Mouse (Mus musculus) testis, postnatal 10 days (tissue): ENCODE data around the gene Ibtk.

Source experiments
- DNase-seq: peaks from one replicate; pipeline ENCODE4 v3.0.0; 2021; ENCODE audit warnings: low spot score

Gene Ibtk

GRCm38 (mm10) chr9:85701981-85702380 is 47.2 kb downstream of the Ibtk start:
- no peak for DNase-seq

DNA sequence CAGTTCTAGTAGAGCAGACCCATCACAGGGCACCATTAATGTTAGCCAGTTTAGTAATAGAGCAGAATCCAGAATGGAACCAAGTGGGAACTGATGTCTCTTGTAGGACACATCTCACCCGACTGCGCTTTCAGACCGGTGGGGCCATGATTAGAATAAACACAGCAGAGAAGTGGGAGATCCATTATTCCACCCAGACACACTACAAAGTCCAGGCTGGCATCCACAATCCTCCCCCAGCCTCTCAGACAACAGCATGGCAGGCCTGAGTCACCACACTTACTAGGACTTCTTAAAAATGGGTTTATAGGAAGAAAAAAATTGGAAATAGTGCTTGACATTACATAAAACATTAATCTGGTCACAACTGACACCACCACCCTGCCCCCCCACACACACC is 53.5 kb downstream of the Ibtk start:
- DNase-seq = no peak

- DNase-seq = no peak
Observed at GRCm38 (mm10) chr9:85693231-85694116, 55.7 kb downstream of the Ibtk start.

DNA sequence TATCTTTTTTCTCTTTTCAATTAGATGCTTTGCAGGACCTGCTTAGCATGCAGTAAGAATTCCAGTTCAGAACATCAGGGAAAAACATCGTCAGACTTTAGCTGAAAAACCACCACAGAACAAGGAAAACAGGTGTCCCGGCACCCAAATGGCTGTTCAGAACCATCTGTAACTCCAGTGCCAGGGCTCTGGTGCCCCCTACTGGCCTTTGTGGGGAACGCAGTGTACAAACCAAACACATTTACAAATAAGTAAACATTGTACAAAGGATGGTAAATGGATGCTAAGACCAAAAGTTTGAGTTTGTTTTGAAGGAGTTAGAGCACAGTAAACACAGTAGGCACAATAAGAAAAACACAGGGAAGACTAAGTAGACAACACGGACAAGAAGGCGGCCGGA is 64.1 kb downstream of the Ibtk start:
- DNase-seq = peak; percentile 49

DNA sequence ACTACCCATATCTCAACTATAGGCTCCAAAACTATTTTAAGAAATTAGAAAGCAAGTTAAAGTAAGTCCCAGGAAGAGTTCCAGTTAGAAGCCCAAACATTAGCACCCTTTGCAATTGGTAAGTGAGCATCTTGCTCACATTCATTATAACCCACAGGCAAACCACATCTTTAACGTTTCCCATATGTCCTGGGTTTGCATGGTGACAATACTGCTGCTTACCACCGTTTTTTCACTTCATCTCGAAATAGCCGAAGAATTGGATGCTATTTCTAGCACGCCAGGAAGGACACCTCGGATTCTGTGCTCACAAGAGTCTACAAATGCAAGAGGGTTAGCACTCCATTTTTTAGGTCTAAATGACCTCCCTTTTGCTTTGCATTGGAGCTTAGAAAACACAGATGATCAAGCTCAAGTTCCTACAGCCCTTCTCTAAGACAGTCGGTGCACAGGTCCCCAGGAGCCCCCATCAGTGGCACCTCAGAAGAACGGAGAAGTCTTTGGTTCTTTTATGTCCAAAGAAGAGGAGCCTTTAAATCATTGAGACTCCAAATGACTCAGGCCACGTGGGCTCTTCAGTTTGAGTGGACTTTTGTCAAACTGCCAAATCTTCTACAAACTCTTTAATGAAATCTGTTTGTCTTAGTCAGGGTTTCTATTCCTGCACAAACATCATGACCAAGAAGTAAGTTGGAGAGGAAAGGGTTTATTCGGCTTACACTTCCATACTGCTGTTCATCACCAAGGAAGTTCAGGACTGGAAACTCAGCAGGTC is 73.8 kb downstream of the Ibtk start:
- DNase-seq = no peak

DNA sequence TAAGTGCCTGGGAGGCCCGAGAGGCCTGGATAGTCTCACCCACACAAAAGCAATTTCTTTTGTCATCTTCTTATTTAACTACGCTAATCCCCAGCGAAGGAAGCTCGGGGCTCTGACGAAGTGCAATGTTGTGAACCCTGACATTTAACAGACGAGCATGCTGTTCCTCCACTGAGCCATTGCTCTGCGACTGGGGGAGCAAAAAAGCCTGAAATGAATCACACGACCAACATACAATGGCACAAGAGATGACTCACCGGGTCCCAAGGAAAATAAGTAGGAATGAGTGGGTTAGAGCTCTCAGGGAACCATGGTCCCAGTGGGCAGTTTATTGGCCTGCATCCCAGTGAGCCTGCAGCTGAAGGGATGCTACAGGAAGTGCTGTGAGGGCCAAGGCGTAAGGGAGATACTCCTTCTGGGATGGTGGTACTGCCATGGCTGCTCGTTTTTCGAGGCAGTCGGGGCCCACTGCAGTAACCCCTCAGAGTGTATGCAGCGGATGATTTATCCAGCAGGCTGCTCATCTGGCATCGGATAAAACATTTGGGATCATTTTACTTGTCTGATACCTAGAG is 75.1 kb downstream of the Ibtk start:
- DNase-seq = no peak

DNA sequence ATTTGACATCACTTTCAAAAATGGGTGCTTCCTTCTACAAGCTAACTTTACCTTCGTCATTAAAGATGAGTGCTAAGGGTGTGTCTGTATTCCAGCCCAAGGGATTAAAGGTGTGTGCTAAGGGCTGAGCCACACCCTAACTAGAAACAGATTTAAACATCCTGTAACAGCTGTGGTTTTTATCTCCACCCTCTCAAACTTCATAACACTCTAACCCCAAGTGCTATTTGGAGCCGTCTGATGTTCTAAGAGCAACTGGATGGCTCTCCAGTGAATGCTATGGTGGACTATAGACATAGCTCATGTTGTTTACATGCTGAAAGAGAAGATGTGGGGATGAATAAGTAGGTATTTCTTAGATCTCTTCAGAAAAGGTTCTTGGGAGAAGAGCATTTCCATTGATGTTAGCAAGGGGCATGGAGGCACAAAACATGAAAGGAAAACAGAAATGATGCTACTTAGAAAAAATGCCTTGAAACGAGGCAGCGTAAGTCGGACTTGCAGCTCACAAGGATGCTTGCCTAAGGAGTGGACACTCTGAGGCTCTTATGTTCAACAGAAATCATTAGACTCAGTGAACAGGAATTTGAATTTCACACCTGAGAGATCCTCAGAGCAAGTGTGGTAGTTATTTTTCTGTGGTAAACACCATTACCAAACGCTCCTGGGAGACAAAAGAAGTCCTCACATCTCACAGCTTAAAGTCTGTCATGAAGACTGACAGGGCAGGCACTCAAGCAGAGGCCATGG is 77.4 kb downstream of the Ibtk start:
- DNase-seq = no peak

DNA sequence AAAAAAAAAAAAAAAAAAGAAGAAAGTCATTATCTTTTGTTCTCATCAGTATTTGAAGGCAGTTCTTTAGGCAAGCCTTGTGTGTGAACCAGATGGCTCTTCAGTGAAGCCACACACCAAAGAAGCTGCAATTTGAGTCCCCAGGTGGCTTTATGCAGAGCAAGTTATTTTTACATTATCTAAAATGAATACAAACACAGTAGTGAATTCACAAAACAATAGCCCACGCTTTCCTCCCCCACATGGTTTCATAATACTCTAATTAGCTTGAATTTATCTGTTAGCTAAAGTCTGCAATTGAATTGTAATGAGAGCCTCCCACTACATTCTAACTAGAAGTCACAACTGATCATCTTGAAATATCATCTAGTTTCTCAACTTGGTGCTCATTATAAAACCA is 84.8 kb downstream of the Ibtk start:
- no peak for DNase-seq

GRCm38 (mm10) chr9:85663810-85664209 is 85.3 kb downstream of the Ibtk start:
- DNase-seq = no peak

DNA sequence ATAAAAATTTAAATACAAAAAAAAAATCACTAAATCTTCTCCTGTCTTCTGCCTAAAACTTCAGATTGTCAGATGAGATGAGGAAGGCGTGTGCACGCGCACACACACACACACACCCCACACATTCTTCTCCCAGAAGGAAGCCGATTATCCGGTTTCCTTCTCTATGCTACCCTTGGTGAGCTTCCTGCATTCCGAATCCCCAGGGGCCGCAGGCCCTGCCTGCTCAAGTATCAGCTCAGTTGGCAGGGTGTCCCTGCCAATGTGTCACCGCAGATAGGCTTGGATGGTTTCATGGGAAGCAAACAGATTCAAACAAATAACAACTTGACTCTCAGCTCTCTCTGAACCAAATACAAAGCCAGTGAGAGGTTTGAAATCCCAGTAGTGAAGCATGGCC is 86.0 kb downstream of the Ibtk start:
- no peak for DNase-seq

- DNase-seq = no peak
Observed at GRCm38 (mm10) chr9:85653401-85653800, 95.7 kb downstream of the Ibtk start.

- DNase-seq = no peak
Observed at GRCm38 (mm10) chr9:85638276-85638675, 110.9 kb downstream of the Ibtk start.
